Mouse (Mus musculus): ENCODE measurements around the gene Cenpm. TPM values are rescaled to one million over a fixed set of nuclear protein-coding genes. Genes with fewer than 3 reads are reported as not detected.

Gene Cenpm
- polyA plus RNA-seq, 1 experiment: 16.1 TPM

- TF ChIP-seq POLR2A (IDR thresholded peaks at IDR 0.05; ENCODE audit: low read depth, low read length) (no peak), CTCF (IDR thresholded peaks at IDR 0.05; ENCODE audit: borderline replicate concordance, insufficient read depth, low read length) (no peak)
- no peak overlapping the region for H3K4me3 ChIP-seq (ENCODE audit: insufficient read depth, low read length)
- no peaks in the 10 kb centered on the region for H3K4me1 ChIP-seq (ENCODE audit: control insufficient read depth, insufficient read depth, low read length)
- no peak overlapping the region for H3K27ac ChIP-seq (ENCODE audit: insufficient read depth, low read length)
These were observed 27.7 kb upstream of the Cenpm start for GRCm38 (mm10) chr15:82272295-82272694.

GRCm38 (mm10) chr15:82271201-82271600 lies 26.7 kb upstream of the Cenpm start:
- H3K27ac ChIP-seq (ENCODE audit: insufficient read depth, low read length): no peak overlapping the region
- no peak overlapping the region for H3K4me3 ChIP-seq (ENCODE audit: insufficient read depth, low read length)
- no peaks in the 10 kb centered on the region for H3K4me1 ChIP-seq (ENCODE audit: control insufficient read depth, insufficient read depth, low read length)
- TF ChIP-seq CTCF (IDR thresholded peaks at IDR 0.05; ENCODE audit: borderline replicate concordance, insufficient read depth, low read length) (peak; percentile 98), POLR2A (IDR thresholded peaks at IDR 0.05; ENCODE audit: low read depth, low read length) (no peak)

GRCm38 (mm10) chr15:82268783-82269182 lies 24.2 kb upstream of the Cenpm start:
- no peak for TF ChIP-seq POLR2A (IDR thresholded peaks at IDR 0.05; ENCODE audit: low read depth, low read length)
- no peak for TF ChIP-seq CTCF (IDR thresholded peaks at IDR 0.05; ENCODE audit: borderline replicate concordance, insufficient read depth, low read length)
- no peak overlapping the region for H3K27ac ChIP-seq (ENCODE audit: insufficient read depth, low read length)
- no peaks in the 10 kb centered on the region for H3K4me1 ChIP-seq (ENCODE audit: control insufficient read depth, insufficient read depth, low read length)
- no peak overlapping the region for H3K4me3 ChIP-seq (ENCODE audit: insufficient read depth, low read length)

- H3K4me3 ChIP-seq (ENCODE audit: insufficient read depth, low read length): no peak overlapping the region
- no peak overlapping the region for H3K27ac ChIP-seq (ENCODE audit: insufficient read depth, low read length)
- H3K4me1 ChIP-seq (ENCODE audit: control insufficient read depth, insufficient read depth, low read length): no peaks in the 10 kb centered on the region
- TF ChIP-seq CTCF (IDR thresholded peaks at IDR 0.05; ENCODE audit: borderline replicate concordance, insufficient read depth, low read length): no peak
- TF ChIP-seq POLR2A (IDR thresholded peaks at IDR 0.05; ENCODE audit: low read depth, low read length): no peak
These were observed 23.6 kb upstream of the Cenpm start for GRCm38 (mm10) chr15:82268185-82268584.

GRCm38 (mm10) chr15:82266356-82266755 lies 21.8 kb upstream of the Cenpm start:
- no peak overlapping the region for H3K4me3 ChIP-seq (ENCODE audit: insufficient read depth, low read length)
- peak; percentile 76; the same call in 1 of the 2 replicates for TF ChIP-seq CTCF (IDR thresholded peaks at IDR 0.05; ENCODE audit: borderline replicate concordance, insufficient read depth, low read length)
- TF ChIP-seq POLR2A (IDR thresholded peaks at IDR 0.05; ENCODE audit: low read depth, low read length): no peak
- no peak overlapping the region for H3K27ac ChIP-seq (ENCODE audit: insufficient read depth, low read length)
- H3K4me1 ChIP-seq (ENCODE audit: control insufficient read depth, insufficient read depth, low read length): no peaks in the 10 kb centered on the region

- H3K4me1 ChIP-seq (ENCODE audit: control insufficient read depth, insufficient read depth, low read length): no peaks in the 10 kb centered on the region
- TF ChIP-seq POLR2A (IDR thresholded peaks at IDR 0.05; ENCODE audit: low read depth, low read length) (no peak), CTCF (IDR thresholded peaks at IDR 0.05; ENCODE audit: borderline replicate concordance, insufficient read depth, low read length) (peak; percentile 97)
- H3K4me3 ChIP-seq (ENCODE audit: insufficient read depth, low read length): no peak overlapping the region
- no peak overlapping the region for H3K27ac ChIP-seq (ENCODE audit: insufficient read depth, low read length)
These were observed 15.0 kb upstream of the Cenpm start for GRCm38 (mm10) chr15:82259510-82259909.

GRCm38 (mm10) chr15:82255944-82256383 lies 11.4 kb upstream of the Cenpm start:
- Histone ChIP-seq H3K4me3 (ENCODE audit: insufficient read depth, low read length) (no peak overlapping the region), H3K4me1 (ENCODE audit: control insufficient read depth, insufficient read depth, low read length) (no peaks in the 10 kb centered on the region), H3K27ac (ENCODE audit: insufficient read depth, low read length) (no peak overlapping the region)
- no peak for TF ChIP-seq CTCF (IDR thresholded peaks at IDR 0.05; ENCODE audit: borderline replicate concordance, insufficient read depth, low read length)
- no peak for TF ChIP-seq POLR2A (IDR thresholded peaks at IDR 0.05; ENCODE audit: low read depth, low read length)

- H3K4me3 ChIP-seq (ENCODE audit: insufficient read depth, low read length): no peak overlapping the region
- TF ChIP-seq POLR2A (IDR thresholded peaks at IDR 0.05; ENCODE audit: low read depth, low read length) (no peak), CTCF (IDR thresholded peaks at IDR 0.05; ENCODE audit: borderline replicate concordance, insufficient read depth, low read length) (no peak)
- no peak overlapping the region for H3K27ac ChIP-seq (ENCODE audit: insufficient read depth, low read length)
These were observed 10.7 kb upstream of the Cenpm start for GRCm38 (mm10) chr15:82255248-82255647.

GRCm38 (mm10) chr15:82252097-82252496 lies 7.5 kb upstream of the Cenpm start, which contains the start of gene 1500009C09Rik:
TSS of gene 1500009C09Rik (plus strand) at chr15:82252397.
- Histone ChIP-seq H3K27ac (ENCODE audit: insufficient read depth, low read length) (no peak within 1 kb of the TSS), H3K4me1 (ENCODE audit: control insufficient read depth, insufficient read depth, low read length) (no peaks in the 10 kb centered on the region; the same call in 1 of the 2 replicates), H3K4me3 (ENCODE audit: insufficient read depth, low read length) (no peak within 1 kb of the TSS)
- TF ChIP-seq CTCF (IDR thresholded peaks at IDR 0.05; ENCODE audit: borderline replicate concordance, insufficient read depth, low read length) (no peak), POLR2A (IDR thresholded peaks at IDR 0.05; ENCODE audit: low read depth, low read length) (no peak)

More at GRCm38 (mm10) chr15:82255248-82255647, 10.7 kb upstream of the Cenpm start:
- no peaks in the 10 kb centered on the region for H3K4me1 ChIP-seq (ENCODE audit: control insufficient read depth, insufficient read depth, low read length)

GRCm38 (mm10) chr15:82251579-82251978 lies 7.0 kb upstream of the Cenpm start:
- no peaks in the 10 kb centered on the region; the same call in 1 of the 2 replicates for H3K4me1 ChIP-seq (ENCODE audit: control insufficient read depth, insufficient read depth, low read length)
- H3K27ac ChIP-seq (ENCODE audit: insufficient read depth, low read length): no peak overlapping the region
- TF ChIP-seq CTCF (IDR thresholded peaks at IDR 0.05; ENCODE audit: borderline replicate concordance, insufficient read depth, low read length) (no peak), POLR2A (IDR thresholded peaks at IDR 0.05; ENCODE audit: low read depth, low read length) (no peak)
- no peak overlapping the region for H3K4me3 ChIP-seq (ENCODE audit: insufficient read depth, low read length)

Data from embryonic fibroblast, embryonic 13.5 days (primary cell).